Mouse (Mus musculus) lung, embryonic 14.5 days (tissue): ENCODE results near the gene Prg4. TPM values are rescaled to one million over a fixed set of nuclear protein-coding genes. Genes with fewer than 3 reads are reported as not detected.

Experiments used
- ATAC-seq: fragments of 200-750 bp; cut with Nextera tagmentation; 2 replicates; pipeline ENCODE4 v1.8.0; 2017; ENCODE audit warnings: mild to moderate bottlenecking, moderate TSS enrichment, moderate library complexity; ENCODE audit not compliant: insufficient read depth
- DNase-seq: peaks from one replicate; pipeline ENCODE4 v3.0.0-alpha.2; 2015
- H3K27ac ChIP-seq: fragments of 300-500 bp; sonication (generic); 2 replicates; pipeline ENCODE4 v1.5.1; 2014; ENCODE audit warnings: low read depth, mild to moderate bottlenecking, moderate library complexity
- H3K27me3 ChIP-seq: fragments of 300-500 bp; sonication (generic); 2 replicates; pipeline ENCODE4 v1.6.1; 2014; ENCODE audit warnings: low read length, control low read depth; ENCODE audit not compliant: insufficient read depth
- H3K36me3 ChIP-seq: fragments of 300-500 bp; sonication (generic); 2 replicates; pipeline ENCODE4 v1.6.1; 2014; ENCODE audit warnings: control low read depth; ENCODE audit not compliant: insufficient read depth
- H3K4me1 ChIP-seq: fragments of 300-500 bp; sonication (generic); 2 replicates; pipeline ENCODE4 v1.6.1; 2014; ENCODE audit warnings: antibody characterized with exemption, control low read depth; ENCODE audit not compliant: insufficient read depth
- H3K4me2 ChIP-seq: fragments of 300-500 bp; sonication (generic); 2 replicates; pipeline ENCODE4 v1.6.1; 2014; ENCODE audit warnings: mild to moderate bottlenecking
- H3K4me3 ChIP-seq: fragments of 300-500 bp; sonication (generic); 2 replicates; pipeline ENCODE4 v1.5.1; 2014; ENCODE audit warnings: low read depth, low read length
- H3K9ac ChIP-seq: fragments of 300-500 bp; sonication (generic); 2 replicates; pipeline ENCODE4 v1.6.1; 2014
- H3K9me3 ChIP-seq: fragments of 300-500 bp; sonication (generic); 2 replicates; pipeline ENCODE4 v1.6.1; 2016; ENCODE audit warnings: low read depth, low read length, control low read depth
- CTCF ChIP-seq: IDR thresholded peaks from 2 replicates; pipeline ENCODE4 v1.5.1; 2016; ENCODE audit warnings: antibody characterized with exemption, low read depth
- WGBS: fragments of 180-500 bp; shearing (Covaris S2); extraction: QIAGEN DNeasy Blood & Tissue Kit; methylation state at CpG from one replicate; pipeline ENCODE4 v1.1.7; 2014; 5-methylcytosine and 5-hydroxymethylcytosine counted together
- polyA plus RNA-seq: library from polyadenylated mRNA; unstranded; fragments of >200 nt; fragmentation: Nextera tagmentation; extraction: Ambion mirVana; gene quantifications from 2 replicates; pipeline ENCODE4 v1.2.1, GENCODE M21; 2014

Gene Prg4
- polyA plus RNA-seq, result 0.55 TPM in 2 replicates

DNA sequence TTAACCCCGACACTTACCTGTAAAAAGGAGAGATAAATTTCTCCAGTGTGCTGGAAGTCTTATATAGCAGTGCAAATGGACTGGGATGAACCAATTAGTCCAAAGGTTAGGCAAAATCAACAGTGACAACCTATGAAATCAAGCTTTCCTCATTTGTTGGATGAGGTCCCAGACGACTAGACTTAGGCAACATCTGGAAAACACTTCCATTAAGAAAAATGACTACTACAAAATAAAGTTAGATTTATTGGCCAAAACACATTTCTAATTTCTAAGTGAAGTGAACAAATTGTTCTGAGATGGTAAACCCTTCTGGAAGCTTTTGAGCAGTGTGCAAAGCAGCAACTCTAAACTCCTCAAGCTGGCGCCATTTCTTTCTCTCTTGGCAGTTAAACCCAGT is at the start of gene Prg4:
Prg4 (minus strand) TSS at position 34 of the 400 bp plus-strand sequence.
- peak; percentile 55 for DNase-seq
- 68% methylated on average over 3 of the region's 3 CpGs for WGBS
- H3K9ac ChIP-seq, result no peak within 1 kb of the TSS
- H3K4me2 ChIP-seq, result no peak within 1 kb of the TSS
- TF ChIP-seq CTCF, result no peak
- H3K27me3 ChIP-seq, result no peaks in the 10 kb centered on the region
- H3K4me1 ChIP-seq, result no peaks in the 10 kb centered on the region
- H3K4me3 ChIP-seq, result no peak within 1 kb of the TSS
- H3K36me3 ChIP-seq, result no peaks in the 10 kb centered on the region
- H3K9me3 ChIP-seq, result no peaks in the 10 kb centered on the region
- no peak within 1 kb of the TSS for H3K27ac ChIP-seq
- no peak for ATAC-seq

DNA sequence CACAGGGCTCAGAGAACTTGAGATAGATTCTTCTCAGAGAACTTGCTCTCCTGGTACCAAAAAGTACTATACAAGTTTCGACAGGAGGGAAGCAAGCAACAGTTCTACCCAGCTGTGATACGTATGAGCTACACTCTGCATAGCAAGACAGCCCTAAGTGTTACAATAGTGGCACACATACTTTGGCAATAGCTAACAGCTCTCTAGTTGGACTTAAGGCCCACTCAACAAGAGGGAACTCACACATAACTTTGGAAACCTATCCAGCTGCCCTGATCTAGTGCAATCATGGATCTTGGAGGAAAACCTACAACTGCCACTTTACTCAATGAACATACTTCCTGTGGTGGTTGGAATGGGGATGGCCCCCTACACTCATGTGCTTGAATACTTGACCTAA is 47.1 kb upstream of the Prg4 start:
- no peak for TF ChIP-seq CTCF
- H3K27ac ChIP-seq, result no peak overlapping the region
- H3K27me3 ChIP-seq, result no peaks in the 10 kb centered on the region
- WGBS, result 85% methylated on average over 2 of the region's 2 CpGs
- H3K4me1 ChIP-seq, result no peaks in the 10 kb centered on the region
- no peak for DNase-seq
- no peaks in the 10 kb centered on the region for H3K36me3 ChIP-seq
- ATAC-seq, result no peak
- H3K9ac ChIP-seq, result no peak overlapping the region
- no peaks in the 10 kb centered on the region for H3K9me3 ChIP-seq
- H3K4me2 ChIP-seq, result no peak overlapping the region
- H3K4me3 ChIP-seq, result no peak overlapping the region

DNA sequence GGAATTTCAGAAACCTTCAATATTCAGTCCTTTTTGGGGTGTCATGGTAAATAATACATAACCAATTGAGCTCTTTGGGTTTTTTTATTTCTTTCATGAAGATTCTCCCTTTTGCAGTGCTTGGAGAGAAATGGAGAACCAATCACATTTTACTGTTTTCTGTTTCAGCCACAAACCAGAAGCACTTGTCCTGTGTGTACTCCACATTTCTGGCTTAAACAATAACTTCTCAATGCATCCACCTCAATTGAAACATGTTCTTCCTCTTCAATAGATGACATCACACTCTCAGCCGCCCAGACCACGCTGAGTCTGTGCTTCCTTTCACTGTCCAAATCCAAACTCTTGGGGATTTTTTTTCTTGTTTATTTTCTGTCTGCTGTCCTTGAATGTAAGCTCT is 39.8 kb upstream of the Prg4 start:
- 13% methylated on average over 2 of the region's 2 CpGs for WGBS
- Histone ChIP-seq H3K9me3 (no peaks in the 10 kb centered on the region), H3K27ac (no peak overlapping the region), H3K36me3 (no peaks in the 10 kb centered on the region), H3K4me1 (no peaks in the 10 kb centered on the region), H3K4me3 (no peak overlapping the region), H3K4me2 (no peak overlapping the region), H3K9ac (no peak overlapping the region), H3K27me3 (no peaks in the 10 kb centered on the region)
- TF ChIP-seq CTCF, result no peak
- DNase-seq, result peak; percentile 21
- no peak for ATAC-seq

DNA sequence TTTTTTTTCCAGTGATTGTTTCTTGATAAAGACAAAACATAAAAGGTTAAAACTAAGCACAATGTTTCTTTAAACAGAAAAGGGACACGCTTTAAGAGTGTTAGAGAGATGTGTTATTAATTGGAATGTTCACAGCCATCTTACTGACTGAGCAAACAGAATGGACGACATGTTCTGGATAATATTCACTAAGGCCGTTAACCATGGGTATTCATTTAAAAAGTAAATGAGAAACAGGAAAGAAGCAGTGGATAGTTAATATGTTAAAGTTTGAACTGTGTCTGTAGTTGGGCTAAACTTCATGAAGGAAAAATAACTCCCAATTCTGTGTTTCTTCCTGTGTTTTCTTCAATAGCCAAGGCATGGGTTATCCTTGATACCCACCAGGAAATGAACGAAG is 37.4 kb upstream of the Prg4 start:
- no peak overlapping the region for H3K4me2 ChIP-seq
- no peak overlapping the region for H3K9ac ChIP-seq
- DNase-seq (no peak), ATAC-seq (no peak)
- 74% methylated on average over 4 of the region's 4 CpGs for WGBS
- no peaks in the 10 kb centered on the region for H3K27me3 ChIP-seq
- 0 out of 2 replicates have a peak, but pooled peaks cover 3% of the 10 kb centered on the region for H3K9me3 ChIP-seq
- no peak for TF ChIP-seq CTCF
- no peak overlapping the region for H3K4me3 ChIP-seq
- H3K27ac ChIP-seq, result no peak overlapping the region
- H3K4me1 ChIP-seq, result no peaks in the 10 kb centered on the region
- no peaks in the 10 kb centered on the region for H3K36me3 ChIP-seq

DNA sequence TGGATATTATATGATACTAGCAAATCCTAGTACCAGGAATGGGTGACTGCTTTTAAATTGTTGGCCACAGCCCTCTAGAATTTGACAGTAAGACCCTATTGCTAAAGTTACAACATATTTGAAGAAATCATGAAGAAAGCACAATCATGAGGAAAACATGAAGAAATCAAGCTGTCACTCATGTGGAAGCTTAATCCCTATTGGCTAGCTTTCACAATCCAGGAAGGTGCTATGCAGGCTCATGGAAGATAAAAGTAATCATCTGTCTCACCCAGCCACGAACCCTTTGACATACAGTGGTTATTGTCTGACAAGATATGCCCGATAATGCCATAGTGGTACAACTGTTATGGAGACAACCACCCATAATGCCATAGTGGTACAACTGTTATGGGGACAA is 32.2 kb upstream of the Prg4 start:
- H3K4me1 ChIP-seq, result no peaks in the 10 kb centered on the region
- H3K9ac ChIP-seq, result no peak overlapping the region
- no peak for ATAC-seq
- H3K9me3 ChIP-seq, result 0 out of 2 replicates have a peak, but pooled peaks cover 5% of the 10 kb centered on the region
- no peak overlapping the region for H3K27ac ChIP-seq
- 80% methylated on average over 2 of the region's 2 CpGs for WGBS
- no peaks in the 10 kb centered on the region for H3K36me3 ChIP-seq
- H3K4me2 ChIP-seq, result no peak overlapping the region
- no peaks in the 10 kb centered on the region for H3K27me3 ChIP-seq
- TF ChIP-seq CTCF, result no peak
- H3K4me3 ChIP-seq, result no peak overlapping the region
- DNase-seq, result no peak

DNA sequence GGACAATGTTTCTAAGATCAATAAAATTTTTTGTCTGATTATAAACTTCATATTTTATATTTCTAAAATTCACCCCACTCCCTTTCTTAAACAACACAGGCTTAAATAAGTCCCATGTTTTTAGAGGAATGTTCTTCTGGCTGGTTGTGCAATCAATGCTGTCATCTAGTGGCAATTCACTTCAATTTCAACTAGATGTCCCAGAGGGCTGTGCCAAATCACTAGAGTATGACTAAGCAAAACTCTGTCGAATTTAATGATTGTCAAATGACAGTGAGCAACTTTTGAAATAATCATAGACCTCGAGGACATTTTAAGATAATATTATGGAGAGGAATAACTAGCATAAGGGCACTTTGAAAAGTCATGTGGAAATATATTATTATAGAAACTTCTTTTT is 31.7 kb upstream of the Prg4 start:
- peak; percentile 38; the same call in 1 of the 2 replicates for TF ChIP-seq CTCF
- Histone ChIP-seq H3K9me3 (0 out of 2 replicates have a peak, but pooled peaks cover 5% of the 10 kb centered on the region), H3K36me3 (no peaks in the 10 kb centered on the region), H3K9ac (no peak overlapping the region), H3K4me3 (no peak overlapping the region), H3K27ac (no peak overlapping the region), H3K4me2 (no peak overlapping the region), H3K4me1 (no peaks in the 10 kb centered on the region), H3K27me3 (no peaks in the 10 kb centered on the region)
- DNase-seq, result peak; percentile 56
- 55% methylated on average over 2 of the region's 2 CpGs for WGBS
- ATAC-seq, result no peak

DNA sequence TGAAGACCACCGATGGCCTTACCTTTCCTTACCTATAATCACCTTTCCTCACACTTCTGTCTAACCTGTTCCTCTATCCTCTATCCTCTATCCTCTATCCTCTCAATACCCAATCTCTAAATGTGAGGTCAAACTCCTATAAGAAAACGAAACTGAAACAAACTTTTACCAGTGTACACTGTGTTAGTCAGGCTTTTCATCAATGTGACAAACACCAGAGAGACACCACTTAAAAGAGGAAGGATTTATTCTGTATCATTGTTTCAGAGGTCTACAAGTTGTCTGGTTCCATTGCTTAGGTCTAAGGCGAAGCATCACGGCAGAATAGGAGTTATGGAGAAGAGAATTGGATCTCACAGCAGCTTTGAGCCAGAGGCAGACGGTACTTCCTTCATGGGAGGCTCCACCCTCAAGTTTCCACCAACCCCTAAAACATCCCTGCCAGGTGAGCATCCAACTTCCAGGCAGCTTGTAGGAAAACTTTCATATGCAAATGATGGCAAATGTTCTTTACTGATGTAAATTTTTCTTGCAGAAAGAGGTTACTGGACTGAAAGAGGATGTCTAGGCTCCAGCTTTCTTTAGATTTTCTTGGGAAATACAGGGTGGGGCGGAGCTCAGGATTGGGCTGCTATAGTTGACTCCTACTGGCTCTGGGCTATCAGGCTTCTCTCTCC is 30.8 kb upstream of the Prg4 start:
- ATAC-seq (no peak), DNase-seq (no peak)
- Histone ChIP-seq H3K27ac (no peak overlapping the region), H3K36me3 (no peaks in the 10 kb centered on the region), H3K4me2 (no peak overlapping the region), H3K4me1 (no peaks in the 10 kb centered on the region), H3K9ac (no peak overlapping the region), H3K4me3 (no peak overlapping the region), H3K9me3 (0 out of 2 replicates have a peak, but pooled peaks cover 5% of the 10 kb centered on the region), H3K27me3 (no peaks in the 10 kb centered on the region)
- TF ChIP-seq CTCF, result no peak
- 74% methylated on average over 6 of the region's 6 CpGs for WGBS
